1 mouse cellular context compared by ENCODE assay signal in the genomic region with DNA sequence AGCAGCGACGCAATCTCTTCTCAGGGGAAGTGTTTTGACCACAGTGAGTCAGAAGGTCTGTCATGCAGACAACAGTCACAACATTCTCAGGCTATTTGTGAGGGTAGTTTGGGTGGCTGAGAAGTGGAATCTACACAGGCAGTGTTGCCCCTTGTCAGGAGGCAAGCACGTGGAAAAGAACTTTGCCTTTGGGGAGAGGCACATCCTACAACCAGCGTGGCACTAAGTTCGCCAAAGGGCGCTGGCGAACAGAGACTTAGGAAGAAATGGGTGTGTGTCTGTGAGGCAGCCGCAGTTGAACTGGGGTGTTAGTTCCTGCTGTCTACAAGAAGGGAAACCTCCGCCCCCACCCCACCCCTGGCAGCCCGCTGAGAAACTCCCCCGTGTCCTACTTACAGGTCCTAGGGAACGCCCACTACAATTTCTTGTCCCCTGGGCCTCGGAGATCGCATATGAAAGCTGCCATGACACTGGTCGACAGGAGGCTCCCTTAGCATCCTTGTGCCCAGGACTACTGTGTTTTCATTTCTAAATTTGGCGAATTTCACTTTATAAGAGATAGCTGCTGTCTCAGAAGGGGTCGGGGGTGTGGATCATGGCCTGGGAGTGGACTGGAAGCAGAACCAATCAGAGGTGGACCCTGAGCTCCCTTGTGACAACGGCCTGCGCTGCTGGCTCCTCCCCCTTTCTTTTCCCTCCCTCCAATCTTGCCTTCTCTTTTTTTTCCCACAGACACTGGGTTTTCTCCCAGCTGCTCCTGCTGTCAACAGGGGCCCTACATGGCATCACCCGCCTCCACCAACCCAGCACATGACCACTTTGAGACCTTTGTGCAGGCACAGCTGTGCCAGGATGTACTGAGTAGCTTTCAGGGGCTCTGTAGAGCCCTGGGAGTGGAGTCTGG.
TF ChIP-seq lines count a peak whose summit lies in the region.

No protein-coding gene starts in this region.

TF ChIP-seq in myocyte, 11 proteins besides CTCF, POLR2A, EP300 and RAD21 (continued from another document):
- TF ChIP-seq SRF (IDR thresholded peaks at IDR 0.05; ENCODE audit: control insufficient read depth, insufficient read length, low read depth), result peak; percentile 74
- no peak for TF ChIP-seq POLR2AphosphoS2 (IDR thresholded peaks at IDR 0.05; ENCODE audit: insufficient read length, low read depth)
- peak; percentile 73 to 90 (median 87) for TF ChIP-seq MYOD1 (IDR thresholded peaks at IDR 0.05; ENCODE audit: control insufficient read depth in 1 of 3, insufficient read length in 2 of 3, low read depth in 2 of 3)
- TF ChIP-seq TCF3 (IDR thresholded peaks at IDR 0.05; ENCODE audit: insufficient read length, low read depth), result peak; percentile 42
- TF ChIP-seq MAX (IDR thresholded peaks at IDR 0.05; ENCODE audit: low read depth), result peak; percentile 68
- peak; percentile 66 to 92 (median 86) for TF ChIP-seq MYOG (IDR thresholded peaks at IDR 0.05; ENCODE audit: control insufficient read depth in 1 of 3, insufficient read depth in 1 of 3, insufficient read length in 2 of 3, low read depth in 2 of 3)
- TF ChIP-seq USF1 (IDR thresholded peaks at IDR 0.05; ENCODE audit: low read depth), result peak; percentile 69
